Mouse (Mus musculus): ENCODE data around the gene Serpina1f. TPM values are rescaled to one million over a fixed set of nuclear protein-coding genes. Genes with fewer than 3 reads are reported as not detected.
"Not testable (repeated sequence)": the region's sequence is repeated elsewhere in the genome, so short reads cannot be mapped to it uniquely, and the experiment has no call there.

Gene Serpina1f
- not detected in 2 replicates for polyA plus RNA-seq (2012; rRNA removed)

- DNase-seq (ENCODE audit: low spot score): no peak
These were observed at the start of gene Serpina1f for GRCm38 (mm10) chr12:103695429-103695828. Gene Serpina1f (minus strand): TSS chr12:103695529.

GRCm38 (mm10) chr12:103737791-103738580 is 42.7 kb upstream of the Serpina1f start:
- DNase-seq (ENCODE audit: low spot score): not testable (repeated sequence)

GRCm38 (mm10) chr12:103735566-103735965 is 40.2 kb upstream of the Serpina1f start:
- DNase-seq (ENCODE audit: low spot score): not testable (repeated sequence)

GRCm38 (mm10) chr12:103735101-103735500 is 39.8 kb upstream of the Serpina1f start:
- not testable (repeated sequence) for DNase-seq (ENCODE audit: low spot score)

- DNase-seq (ENCODE audit: low spot score): no peak
These were observed 16.2 kb upstream of the Serpina1f start for GRCm38 (mm10) chr12:103711537-103711936.

- DNase-seq (ENCODE audit: low spot score): no peak
These were observed 15.1 kb upstream of the Serpina1f start for GRCm38 (mm10) chr12:103710405-103710804.

GRCm38 (mm10) chr12:103706113-103706512 is 10.8 kb upstream of the Serpina1f start:
- DNase-seq (ENCODE audit: low spot score): no peak

- DNase-seq (ENCODE audit: low spot score): no peak
These were observed 10.2 kb upstream of the Serpina1f start for GRCm38 (mm10) chr12:103705547-103705946.

- no peak for DNase-seq (ENCODE audit: low spot score)
These were observed 4.9 kb upstream of the Serpina1f start for GRCm38 (mm10) chr12:103700144-103700750.

- no peak for DNase-seq (ENCODE audit: low spot score)
These were observed 7.0 kb downstream of the Serpina1f start for GRCm38 (mm10) chr12:103688221-103688814.

- no peak for DNase-seq (ENCODE audit: low spot score)
These were observed 8.3 kb downstream of the Serpina1f start for GRCm38 (mm10) chr12:103687021-103687420.

GRCm38 (mm10) chr12:103686050-103686449 is 9.3 kb downstream of the Serpina1f start:
- DNase-seq (ENCODE audit: low spot score): no peak

- DNase-seq (ENCODE audit: low spot score): no peak
These were observed 9.9 kb downstream of the Serpina1f start for GRCm38 (mm10) chr12:103685386-103685785.

GRCm38 (mm10) chr12:103683775-103684174 is 11.6 kb downstream of the Serpina1f start:
- no peak for DNase-seq (ENCODE audit: low spot score)

- no peak for DNase-seq (ENCODE audit: low spot score)
These were observed 13.6 kb downstream of the Serpina1f start for GRCm38 (mm10) chr12:103681739-103682138.

- DNase-seq (ENCODE audit: low spot score): no peak
These were observed 14.2 kb downstream of the Serpina1f start for GRCm38 (mm10) chr12:103681169-103681568.

GRCm38 (mm10) chr12:103679853-103680252 is 15.5 kb downstream of the Serpina1f start:
- not testable (repeated sequence) for DNase-seq (ENCODE audit: low spot score)

- no peak for DNase-seq (ENCODE audit: low spot score)
These were observed 19.3 kb downstream of the Serpina1f start, which contains the start of gene Serpina16 for GRCm38 (mm10) chr12:103676039-103676438. Gene Serpina16 (minus strand): TSS chr12:103676139.

- DNase-seq (ENCODE audit: low spot score): no peak
These were observed 22.1 kb downstream of the Serpina1f start for GRCm38 (mm10) chr12:103673179-103673578.

GRCm38 (mm10) chr12:103671483-103671882 is 23.8 kb downstream of the Serpina1f start:
- DNase-seq (ENCODE audit: low spot score): no peak

GRCm38 (mm10) chr12:103670964-103671363 is 24.4 kb downstream of the Serpina1f start:
- no peak for DNase-seq (ENCODE audit: low spot score)

- DNase-seq (ENCODE audit: low spot score): no peak
These were observed 25.0 kb downstream of the Serpina1f start for GRCm38 (mm10) chr12:103670344-103670743.

GRCm38 (mm10) chr12:103665286-103665685 is 30.0 kb downstream of the Serpina1f start:
- DNase-seq (ENCODE audit: low spot score): no peak

Data from urinary bladder, adult 2 months (tissue).